Mouse (Mus musculus) erythroblast, embryonic 14.5 days (primary cell): Measurements from ENCODE around the gene Prkag3. TPM values are rescaled to one million over a fixed set of nuclear protein-coding genes. Genes with fewer than 3 reads are reported as not detected.

Source experiments
- H3K27me3 ChIP-seq: 2 replicates; pipeline ENCODE4 v1.6.1; 2012; ENCODE audit warnings: inconsistent platforms; ENCODE audit not compliant: control insufficient read depth
- H3K36me3 ChIP-seq: 2 replicates; pipeline ENCODE4 v1.6.1; 2012; ENCODE audit warnings: mild to moderate bottlenecking, inconsistent platforms; ENCODE audit not compliant: control insufficient read depth
- H3K4me1 ChIP-seq: 2 replicates; pipeline ENCODE4 v1.6.1; 2012; ENCODE audit warnings: inconsistent platforms; ENCODE audit not compliant: control insufficient read depth
- H3K4me3 ChIP-seq: replicated peaks from 2 replicates; pipeline ENCODE3; 2012; ENCODE audit warnings: moderate library complexity, mild to moderate bottlenecking, inconsistent platforms
- H3K9me3 ChIP-seq: 2 replicates; pipeline ENCODE4 v1.6.1; 2012; ENCODE audit warnings: low read length, inconsistent platforms, mixed read lengths; ENCODE audit not compliant: control insufficient read depth
- GATA1 ChIP-seq: IDR thresholded peaks from 2 replicates; pipeline ENCODE4 v1.6.1; 2012; ENCODE audit warnings: low read length, inconsistent platforms, mixed read lengths
- TAL1 ChIP-seq: IDR thresholded peaks from 3 replicates; pipeline ENCODE4 v1.6.1; 2012; ENCODE audit warnings: low read length, inconsistent platforms, mixed read lengths
- polyA plus RNA-seq: library from polyadenylated mRNA; stranded (reverse); fragments of >175 nt; gene quantifications from 2 replicates; pipeline ENCODE4 v1.2.3, GENCODE M21; 2012

Prkag3 gene
- polyA plus RNA-seq, 1 experiment: not detected

DNA sequence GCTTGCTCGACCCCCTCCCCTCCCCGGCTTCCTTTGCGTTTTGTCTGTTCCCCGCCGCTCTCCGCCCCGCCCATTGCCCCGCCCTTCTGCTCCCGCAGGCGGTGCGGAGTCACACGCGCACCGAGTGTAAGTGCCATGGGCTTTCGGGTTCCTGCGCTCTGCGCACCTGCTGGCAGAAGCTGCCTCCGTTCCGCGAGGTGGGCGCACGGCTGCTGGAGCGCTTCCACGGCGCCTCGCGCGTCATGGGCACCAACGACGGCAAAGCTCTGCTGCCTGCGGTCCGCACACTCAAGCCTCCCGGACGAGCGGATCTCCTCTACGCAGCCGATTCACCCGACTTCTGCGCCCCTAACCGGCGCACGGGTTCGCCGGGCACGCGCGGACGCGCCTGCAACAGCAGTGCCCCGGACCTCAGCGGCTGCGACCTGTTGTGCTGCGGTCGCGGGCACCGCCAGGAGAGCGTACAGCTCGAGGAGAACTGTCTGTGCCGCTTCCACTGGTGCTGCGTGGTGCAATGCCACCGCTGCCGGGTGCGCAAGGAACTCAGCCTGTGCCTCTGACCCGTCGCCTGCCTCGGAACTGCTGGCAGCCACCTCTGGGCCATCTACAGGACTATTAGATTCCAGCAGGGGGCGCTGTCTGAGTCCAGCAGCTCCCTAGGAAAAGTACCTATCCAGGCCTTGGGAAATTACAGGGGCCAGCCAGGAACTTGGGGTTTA, 35.2 kb upstream of the Prkag3 start:
- H3K27me3 ChIP-seq: peaks cover 84% of the 10 kb centered on the region
- no peak overlapping the region for H3K4me3 ChIP-seq
- H3K36me3 ChIP-seq: no peaks in the 10 kb centered on the region
- TF ChIP-seq GATA1: no peak
- TF ChIP-seq TAL1: no peak
- no peaks in the 10 kb centered on the region for H3K9me3 ChIP-seq
- peaks cover 4% of the 10 kb centered on the region for H3K4me1 ChIP-seq

DNA sequence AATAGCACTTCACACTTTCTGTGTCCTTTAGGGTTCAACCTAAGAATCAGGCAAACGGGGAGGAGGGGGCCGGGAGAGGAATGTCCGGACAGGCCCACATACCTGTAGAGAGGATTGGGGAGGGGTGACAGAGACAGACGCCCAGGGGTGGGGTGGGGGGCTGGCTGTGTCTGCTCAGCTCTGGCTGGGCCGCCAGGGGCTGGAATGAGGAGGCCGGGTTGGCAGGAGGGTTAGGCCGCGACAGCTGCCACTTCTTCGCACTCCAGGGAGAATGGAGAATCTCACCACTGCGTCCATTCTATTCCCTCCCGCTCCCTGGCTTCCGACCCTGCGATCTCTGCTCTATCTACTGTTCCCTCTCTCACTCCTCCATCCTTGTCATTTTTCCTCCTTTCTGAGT, 34.5 kb upstream of the Prkag3 start:
- TF ChIP-seq TAL1 (no peak), GATA1 (no peak)
- no peaks in the 10 kb centered on the region for H3K9me3 ChIP-seq
- no peak overlapping the region for H3K4me3 ChIP-seq
- peaks cover 84% of the 10 kb centered on the region for H3K27me3 ChIP-seq
- peaks cover 4% of the 10 kb centered on the region for H3K4me1 ChIP-seq
- H3K36me3 ChIP-seq: no peaks in the 10 kb centered on the region

DNA sequence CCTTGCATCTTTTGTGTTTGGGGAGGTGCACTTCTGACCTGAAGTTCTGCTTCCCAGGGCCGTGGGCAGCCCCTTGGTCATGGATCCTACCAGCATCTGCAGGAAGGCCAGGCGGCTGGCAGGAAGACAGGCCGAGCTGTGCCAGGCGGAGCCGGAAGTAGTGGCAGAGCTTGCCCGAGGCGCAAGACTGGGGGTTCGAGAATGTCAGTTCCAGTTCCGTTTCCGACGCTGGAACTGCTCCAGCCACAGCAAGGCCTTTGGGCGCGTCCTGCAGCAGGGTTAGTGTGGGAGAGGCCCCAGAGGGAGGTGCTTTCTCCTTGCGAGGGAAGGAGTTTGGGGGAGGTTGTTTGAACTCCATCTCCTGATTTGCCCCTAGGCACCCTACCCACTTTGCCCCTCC, 33.0 kb upstream of the Prkag3 start:
- H3K9me3 ChIP-seq: no peaks in the 10 kb centered on the region
- no peak overlapping the region for H3K4me3 ChIP-seq
- no peaks in the 10 kb centered on the region for H3K36me3 ChIP-seq
- peaks cover 4% of the 10 kb centered on the region for H3K4me1 ChIP-seq
- TF ChIP-seq GATA1 (no peak), TAL1 (no peak)
- H3K27me3 ChIP-seq: peaks cover 80% of the 10 kb centered on the region

DNA sequence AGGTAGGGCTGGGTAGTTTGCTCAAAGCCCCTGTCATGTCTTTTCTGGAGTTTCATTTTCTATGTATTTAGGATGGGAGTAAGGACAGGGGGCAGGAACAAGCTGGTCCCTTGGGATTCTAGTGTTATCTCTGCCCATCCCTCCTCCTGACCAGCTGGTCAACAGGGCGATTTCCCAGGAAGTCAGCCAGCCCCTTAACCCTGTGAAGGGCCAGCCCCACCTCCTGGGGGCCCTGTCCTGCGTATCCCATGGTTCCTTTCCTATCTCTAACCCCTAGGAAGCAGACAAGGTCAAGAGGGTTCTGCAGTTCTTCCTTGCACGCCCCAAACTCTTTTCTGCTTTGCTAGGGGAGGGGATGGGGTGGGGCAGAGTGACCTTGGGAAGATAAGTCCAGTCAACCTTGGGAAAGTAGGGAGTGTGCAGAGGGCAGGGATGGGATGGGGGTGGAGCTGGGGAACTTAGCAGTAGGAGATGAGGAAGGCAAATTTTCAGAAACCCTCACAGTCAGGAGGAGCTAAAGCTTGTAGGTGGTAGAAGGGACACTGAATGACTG, 30.0 kb upstream of the Prkag3 start:
- H3K9me3 ChIP-seq: no peaks in the 10 kb centered on the region
- no peaks in the 10 kb centered on the region for H3K36me3 ChIP-seq
- H3K4me1 ChIP-seq: peaks cover under 1% of the 10 kb centered on the region
- TF ChIP-seq GATA1 (no peak), TAL1 (no peak)
- H3K27me3 ChIP-seq: peaks cover 76% of the 10 kb centered on the region
- H3K4me3 ChIP-seq: no peak overlapping the region

DNA sequence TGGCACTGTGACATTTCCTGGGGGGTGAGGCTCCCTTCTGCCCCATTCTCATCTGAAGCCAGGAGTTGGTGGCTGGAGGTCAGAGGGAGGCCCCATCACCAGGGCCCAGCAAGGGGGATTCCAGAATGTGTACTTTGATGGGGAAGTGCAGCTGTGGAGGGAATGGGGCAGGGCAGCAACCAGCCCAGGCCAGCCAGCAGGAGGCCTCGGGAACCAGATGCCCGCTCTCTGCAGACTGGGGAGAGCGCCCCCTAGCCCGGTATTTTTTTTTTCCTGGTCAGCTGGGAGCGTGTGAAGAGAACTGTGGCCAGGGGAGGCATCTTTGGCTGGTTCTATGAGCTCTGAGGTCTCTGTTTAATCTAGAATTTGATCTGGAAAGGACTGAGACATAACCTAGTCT, 26.8 kb upstream of the Prkag3 start:
- Histone ChIP-seq H3K27me3 (peaks cover 76% of the 10 kb centered on the region), H3K9me3 (peaks cover 4% of the 10 kb centered on the region; the same call in 1 of the 2 replicates), H3K4me1 (no peaks in the 10 kb centered on the region), H3K36me3 (no peaks in the 10 kb centered on the region), H3K4me3 (no peak overlapping the region)
- TF ChIP-seq GATA1 (no peak), TAL1 (no peak)

DNA sequence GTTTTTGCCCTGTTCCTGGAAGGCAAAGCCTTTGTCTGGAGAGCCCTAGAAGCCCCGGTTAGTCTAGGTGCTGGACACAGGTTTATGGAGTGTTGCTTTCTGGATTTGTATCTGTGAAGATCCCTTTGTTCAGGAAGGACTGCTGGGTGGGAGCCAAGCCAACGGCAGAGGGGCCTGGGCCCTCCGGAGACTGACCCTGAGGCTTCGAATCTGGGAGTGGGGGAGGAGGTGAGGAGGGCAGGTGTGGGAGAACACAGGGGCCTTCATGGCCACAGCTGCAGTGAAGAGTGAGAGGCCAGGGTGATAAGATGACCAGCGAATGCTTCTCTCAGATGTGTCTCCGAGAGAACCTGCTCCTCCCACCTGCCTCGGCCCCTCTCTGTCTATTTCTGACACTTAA, 25.0 kb upstream of the Prkag3 start:
- no peak for TF ChIP-seq TAL1

DNA sequence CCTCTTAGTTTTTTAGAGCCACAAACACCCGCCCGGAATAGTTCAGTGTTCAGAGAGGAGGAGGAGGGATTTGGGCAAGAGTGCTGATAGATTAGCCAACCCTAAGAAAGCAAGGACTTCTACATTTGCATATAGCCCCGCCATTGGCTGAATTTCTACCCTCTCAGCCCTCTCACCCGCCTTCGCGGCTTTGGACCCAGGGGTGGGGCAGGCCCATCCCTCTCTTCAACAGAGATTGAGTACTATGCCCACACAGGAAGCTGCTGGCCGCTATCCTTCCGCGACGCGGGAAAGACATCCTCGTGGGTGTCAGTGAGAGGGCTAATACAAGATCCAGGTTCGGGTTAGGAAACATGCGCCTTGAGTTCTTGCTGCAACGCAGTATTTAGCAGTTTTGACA, 24.1 kb upstream of the Prkag3 start:
- no peak for TF ChIP-seq GATA1
- H3K36me3 ChIP-seq: no peaks in the 10 kb centered on the region
- H3K4me3 ChIP-seq: no peak overlapping the region
- H3K9me3 ChIP-seq: peaks cover 4% of the 10 kb centered on the region; the same call in 1 of the 2 replicates
- H3K4me1 ChIP-seq: no peaks in the 10 kb centered on the region
- peaks cover 85% of the 10 kb centered on the region for H3K27me3 ChIP-seq

More for the DNA sequence above, 25.0 kb upstream of the Prkag3 start:
- Histone ChIP-seq H3K4me3 (no peak overlapping the region), H3K9me3 (peaks cover 4% of the 10 kb centered on the region; the same call in 1 of the 2 replicates), H3K4me1 (no peaks in the 10 kb centered on the region), H3K36me3 (no peaks in the 10 kb centered on the region), H3K27me3 (peaks cover 80% of the 10 kb centered on the region)

DNA sequence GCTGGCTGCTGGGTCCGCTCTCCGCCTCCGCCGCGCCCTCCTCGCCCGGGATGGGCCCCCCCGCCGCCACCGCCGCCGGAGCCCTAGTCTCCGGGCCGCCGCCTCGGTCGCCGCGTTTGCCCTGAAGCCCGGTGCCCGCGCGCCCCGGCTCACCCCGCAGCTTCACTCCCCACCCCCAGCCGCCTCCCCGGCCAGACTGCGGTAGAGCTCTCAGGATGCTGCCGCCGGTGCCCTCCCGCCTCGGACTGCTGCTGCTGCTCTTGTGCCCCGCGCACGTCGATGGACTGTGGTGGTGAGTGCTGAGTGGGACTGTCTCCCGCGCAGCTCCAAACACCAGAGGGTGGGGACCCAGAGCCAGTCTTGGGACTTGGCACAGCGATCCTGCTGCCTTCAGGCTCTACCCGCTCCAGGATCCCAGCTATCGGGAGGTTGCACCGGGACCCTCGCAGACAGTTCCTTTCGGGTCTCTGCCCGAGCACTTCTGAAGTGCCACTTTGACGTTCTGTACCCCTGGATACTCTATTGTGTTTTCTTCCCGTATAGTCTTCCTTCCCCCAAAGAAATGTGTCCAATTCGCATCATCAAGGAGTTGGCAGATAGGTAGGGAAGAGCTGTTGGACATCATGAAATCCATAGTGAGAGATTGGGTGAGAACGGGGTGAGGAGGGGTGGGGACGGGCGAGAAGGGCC, 23.1 kb upstream of the Prkag3 start:
- H3K4me3 ChIP-seq: no peak overlapping the region
- H3K9me3 ChIP-seq: peaks cover 4% of the 10 kb centered on the region; the same call in 1 of the 2 replicates
- H3K27me3 ChIP-seq: peaks cover 86% of the 10 kb centered on the region
- no peaks in the 10 kb centered on the region for H3K36me3 ChIP-seq
- H3K4me1 ChIP-seq: no peaks in the 10 kb centered on the region
- TF ChIP-seq TAL1 (no peak), GATA1 (no peak)

DNA sequence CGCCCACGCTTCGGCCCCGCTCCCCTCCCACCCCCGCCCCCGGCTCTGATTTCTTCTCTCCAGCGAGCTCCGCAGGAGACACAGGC, 22.7 kb upstream of the Prkag3 start, which contains the start of gene Wnt6:
TSS of gene Wnt6 (plus strand) at position 48 of the 86 bp plus-strand sequence.
- Histone ChIP-seq H3K9me3 (peaks cover 4% of the 10 kb centered on the region; the same call in 1 of the 2 replicates), H3K4me1 (no peaks in the 10 kb centered on the region), H3K27me3 (peaks cover 84% of the 10 kb centered on the region), H3K4me3 (no peak within 1 kb of the TSS), H3K36me3 (no peaks in the 10 kb centered on the region)
- TF ChIP-seq GATA1 (no peak), TAL1 (no peak)

DNA sequence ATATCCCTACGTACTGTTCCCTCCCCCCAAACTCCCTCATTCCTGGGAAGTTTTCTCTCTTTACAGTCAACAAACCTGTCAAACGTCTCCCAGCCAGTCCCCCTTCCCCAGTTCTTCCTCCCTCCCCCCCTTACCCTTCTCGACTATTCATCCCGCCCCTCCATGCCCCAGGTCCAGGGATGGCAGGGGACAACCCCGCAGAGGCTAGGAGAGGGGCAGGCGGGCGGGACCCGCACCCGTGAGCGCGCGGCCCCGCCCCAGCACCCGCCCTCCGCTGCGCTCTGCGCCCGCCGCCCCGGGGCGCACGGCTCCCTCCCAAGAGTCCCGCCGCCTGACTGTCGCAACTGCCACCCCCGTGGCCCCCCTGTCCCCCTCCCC, 22.4 kb upstream of the Prkag3 start:
- Histone ChIP-seq H3K36me3 (no peaks in the 10 kb centered on the region), H3K9me3 (peaks cover 4% of the 10 kb centered on the region; the same call in 1 of the 2 replicates), H3K27me3 (peaks cover 84% of the 10 kb centered on the region), H3K4me3 (no peak overlapping the region), H3K4me1 (no peaks in the 10 kb centered on the region)
- TF ChIP-seq TAL1 (no peak), GATA1 (no peak)
